In genomic region chr11:44610971-44611781, GRCm38 (mm10) we compare ENCODE assay signal across 8 mouse cellular contexts. TPM values are rescaled to one million over a fixed set of nuclear protein-coding genes. Genes with fewer than 3 reads are reported as not detected.
DNase-seq lines count a peak whose midpoint lies in the region; ATAC-seq lines count a peak whose summit lies in the region.

No protein-coding gene starts in this region.

- H3K4me1 ChIP-seq in midbrain, embryonic 12.5 days: peaks cover 22% of the 10 kb centered on the region

- peak; percentile 86 for ATAC-seq in midbrain, embryonic 12.5 days (ENCODE audit: low FRiP score, low read depth)
- no peak for ATAC-seq in erythroid progenitor cell, adult 5-6 weeks (replicated peaks; ENCODE audit: low FRiP score, poor library complexity, severe bottlenecking)

- no peaks in the 10 kb centered on the region for H3K9me3 ChIP-seq in midbrain, embryonic 12.5 days

- H3K27ac ChIP-seq in midbrain, embryonic 12.5 days (replicated peaks): peak overlapping the region; percentile 68

- intact Hi-C loops in left cerebral cortex, postnatal 4 days (cut with DNase I): loop anchor here (2.0 to 10.0 kb wide), 4 partner anchors 398 to 1314 kb away; no protein-coding TSS in a partner anchor

- peak overlapping the region; percentile 46 for H3K4me3 ChIP-seq in midbrain, embryonic 12.5 days

- H3K9ac ChIP-seq in midbrain, embryonic 12.5 days (replicated peaks): peak overlapping the region; percentile 51

- WGBS in midbrain, embryonic 12.5 days: 1% methylated on average over 45 of the region's 45 CpGs

- H3K27me3 ChIP-seq in midbrain, embryonic 12.5 days: peaks cover 60% of the 10 kb centered on the region

- H3K4me2 ChIP-seq in midbrain, embryonic 12.5 days (replicated peaks): peak overlapping the region; percentile 91

- peak; percentile 87 to 95 for DNase-seq in adrenal gland, adult (ENCODE audit: inconsistent age in 2 of 2, low spot score in 1 of 2)
- DNase-seq in embryo, embryonic 10.5 days (ENCODE audit: low spot score): peak; percentile 97
- peak; percentile 76 to 88 for DNase-seq in gastrocnemius, postnatal 4 days (ENCODE audit: low spot score in 2 of 2)
- DNase-seq in kidney, adult 11 months: peak; percentile 73
- DNase-seq in left cerebral cortex, postnatal 4 days: peak; percentile 95
- DNase-seq in spleen, adult 12 weeks (ENCODE audit: low spot score): peak; percentile 56

- no peaks in the 10 kb centered on the region for H3K36me3 ChIP-seq in midbrain, embryonic 12.5 days

RNA-seq across cellular contexts. Expression of gene Ebf1, which starts 5.9 kb away (rescaled TPM):
- total RNA-seq in gastrocnemius, postnatal 4 days (2021): 10 to 100 TPM; 55.7 to 56.6 TPM
- 1 to 10 TPM; 5.9 to 6.7 TPM for total RNA-seq in left cerebral cortex, postnatal 4 days (2021)
- polyA plus RNA-seq in midbrain, embryonic 12.5 days (2016; fragmentation: Nextera tagmentation; extraction: Ambion mirVana): 89.4 and 89.6 TPM in 2 replicates
- total RNA-seq in erythroid progenitor cell, adult 5-6 weeks (2015; ENCODE audit: low replicate concordance): 16.2 and 21.0 TPM in 2 replicates
- 3.7 and 7.6 TPM in 2 replicates for total RNA-seq in erythroid progenitor cell, adult 5-6 weeks (2017; ENCODE audit: low replicate concordance)
